Mouse (Mus musculus) layer of hippocampus, adult 9-11 months (tissue): ENCODE results near the gene Dnajc4.
A peak's percentile ranks its signal among the peaks of the same experiment; 100 is the strongest.

Experiments used
- DNase-seq: peaks from one replicate; pipeline ENCODE4 v3.0.0; 2022

The Dnajc4 gene

GRCm38 (mm10) chr19:6974211-6975205 lies 17.9 kb downstream of the Dnajc4 start, which contains the start of gene Ppp1r14b:
TSS of gene Ppp1r14b (plus strand) at chr19:6974968.
- DNase-seq, result peak; percentile 74

- DNase-seq, result no peak
Observed at GRCm38 (mm10) chr19:6973581-6974190, 18.7 kb downstream of the Dnajc4 start.

- DNase-seq, result no peak
Observed at GRCm38 (mm10) chr19:6972247-6972917, 20.0 kb downstream of the Dnajc4 start.

DNA sequence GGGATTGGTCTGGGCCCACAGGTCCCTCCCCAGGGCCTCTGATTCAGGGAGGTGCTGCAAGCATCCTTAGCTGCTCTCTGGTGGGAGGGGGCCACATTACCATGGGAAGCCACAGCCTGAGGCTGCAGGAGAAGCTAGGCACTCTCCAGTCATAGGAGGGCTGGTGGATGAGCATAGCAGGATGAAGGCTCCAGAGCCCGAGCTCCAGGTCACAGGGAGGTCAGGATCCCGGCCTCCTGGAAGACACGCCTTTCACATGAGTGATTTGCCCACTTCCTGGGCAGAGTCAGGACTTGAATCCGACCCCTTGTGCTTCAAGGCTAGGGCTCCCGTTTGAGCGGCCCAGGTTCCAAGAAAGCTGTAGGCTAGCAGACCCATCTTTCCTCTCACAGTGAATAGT lies 20.7 kb downstream of the Dnajc4 start:
- DNase-seq, result no peak

- DNase-seq, result no peak
Observed at GRCm38 (mm10) chr19:6970460-6971085, 21.8 kb downstream of the Dnajc4 start.

DNA sequence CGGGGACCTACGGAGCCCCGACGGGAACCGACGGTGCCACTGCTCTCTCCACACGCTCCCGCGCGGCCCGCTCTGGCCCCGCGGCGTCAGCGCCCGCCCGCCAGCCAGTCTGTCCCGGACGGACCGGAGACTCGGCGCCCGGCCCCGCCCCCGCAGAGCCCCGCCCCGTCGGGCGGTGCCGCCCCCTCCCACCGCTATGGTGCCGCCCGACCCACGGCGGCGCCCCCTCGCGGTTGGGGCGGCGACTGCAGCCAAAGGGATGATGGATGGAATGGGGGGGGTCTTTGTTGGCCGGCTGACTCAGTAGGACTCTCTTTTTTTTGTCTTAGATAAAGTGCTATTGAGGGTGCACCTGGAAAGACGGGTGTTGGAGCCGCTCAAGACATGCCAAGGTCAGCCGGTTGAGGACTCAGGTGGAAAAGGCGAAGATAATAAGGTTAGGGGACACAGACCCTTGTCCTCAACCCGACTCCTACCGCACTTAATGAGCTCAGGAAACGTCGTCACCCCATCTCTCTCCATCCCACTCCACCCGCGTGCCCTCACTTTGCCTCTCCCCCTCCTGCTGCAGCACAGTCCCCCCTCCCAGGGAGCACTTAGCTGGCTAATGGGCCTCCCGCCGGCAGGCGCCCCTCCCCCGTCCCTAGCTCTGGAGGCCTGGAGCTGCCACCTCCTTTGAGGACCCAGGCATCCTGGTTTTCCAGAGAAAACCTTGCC lies 22.5 kb downstream of the Dnajc4 start:
- no peak for DNase-seq

DNA sequence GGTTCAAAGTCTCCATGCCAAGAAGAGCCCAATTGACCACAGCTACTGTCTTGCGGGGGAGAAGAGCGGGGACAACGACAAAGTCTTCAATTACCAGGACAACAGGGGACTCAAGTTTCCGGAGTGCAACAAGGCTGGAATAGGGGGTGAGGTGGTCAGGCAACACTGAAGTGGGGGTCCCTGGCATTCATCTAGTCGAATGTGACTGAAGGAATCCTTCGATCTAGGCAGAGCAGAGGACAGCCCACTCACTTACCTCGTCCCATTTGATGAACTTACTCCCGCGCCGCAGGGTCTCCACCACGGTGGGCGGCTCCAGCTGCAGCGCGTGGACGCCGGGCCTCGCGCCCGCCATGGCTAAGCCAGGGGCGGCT lies 23.1 kb downstream of the Dnajc4 start:
- no peak for DNase-seq

GRCm38 (mm10) chr19:6968491-6969271 lies 23.7 kb downstream of the Dnajc4 start:
- DNase-seq, result no peak

DNA sequence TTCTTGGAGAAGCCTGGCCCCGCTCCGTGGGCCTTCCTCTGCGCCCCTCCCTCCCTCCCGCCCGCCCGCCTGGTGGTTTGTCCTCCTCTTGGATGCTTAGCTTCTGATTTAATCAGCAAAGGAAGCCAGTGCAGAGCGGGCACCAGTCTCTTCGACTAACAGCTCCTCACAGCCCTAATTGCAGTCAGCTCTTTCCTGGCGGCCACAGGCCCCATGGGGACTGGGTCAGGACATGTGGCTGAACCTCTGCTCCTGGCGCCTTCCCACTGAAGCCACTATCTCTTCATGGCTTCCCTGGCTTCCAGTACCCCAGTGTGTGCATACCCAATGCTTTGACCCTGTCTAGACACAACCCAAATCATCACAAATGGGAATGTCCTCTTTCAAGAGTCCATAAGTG lies 35.9 kb downstream of the Dnajc4 start:
- DNase-seq, result no peak

DNA sequence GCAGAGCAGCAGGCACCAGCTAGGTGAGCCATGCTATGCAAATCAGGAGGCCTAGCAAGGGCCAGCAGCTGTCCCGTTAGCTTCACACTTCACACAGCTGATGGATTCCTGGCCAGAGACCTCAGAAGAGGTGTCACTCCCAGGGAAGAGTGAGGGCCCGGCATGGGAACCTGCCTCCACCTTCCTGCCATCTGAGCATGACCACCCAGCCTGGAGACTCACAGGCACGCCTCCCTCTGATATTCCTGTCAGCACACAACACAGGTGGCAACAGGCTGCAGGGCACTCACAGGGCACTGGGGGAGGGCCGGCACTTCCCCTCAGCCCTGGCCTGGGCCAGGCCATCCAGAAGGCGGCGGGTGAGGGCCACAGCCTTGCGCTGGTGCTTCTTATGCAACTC lies 36.9 kb downstream of the Dnajc4 start:
- no peak for DNase-seq

- DNase-seq, result no peak
Observed at GRCm38 (mm10) chr19:6954046-6954445, 38.3 kb downstream of the Dnajc4 start.

- no peak for DNase-seq
Observed at GRCm38 (mm10) chr19:6952712-6953037, 39.7 kb downstream of the Dnajc4 start.

DNA sequence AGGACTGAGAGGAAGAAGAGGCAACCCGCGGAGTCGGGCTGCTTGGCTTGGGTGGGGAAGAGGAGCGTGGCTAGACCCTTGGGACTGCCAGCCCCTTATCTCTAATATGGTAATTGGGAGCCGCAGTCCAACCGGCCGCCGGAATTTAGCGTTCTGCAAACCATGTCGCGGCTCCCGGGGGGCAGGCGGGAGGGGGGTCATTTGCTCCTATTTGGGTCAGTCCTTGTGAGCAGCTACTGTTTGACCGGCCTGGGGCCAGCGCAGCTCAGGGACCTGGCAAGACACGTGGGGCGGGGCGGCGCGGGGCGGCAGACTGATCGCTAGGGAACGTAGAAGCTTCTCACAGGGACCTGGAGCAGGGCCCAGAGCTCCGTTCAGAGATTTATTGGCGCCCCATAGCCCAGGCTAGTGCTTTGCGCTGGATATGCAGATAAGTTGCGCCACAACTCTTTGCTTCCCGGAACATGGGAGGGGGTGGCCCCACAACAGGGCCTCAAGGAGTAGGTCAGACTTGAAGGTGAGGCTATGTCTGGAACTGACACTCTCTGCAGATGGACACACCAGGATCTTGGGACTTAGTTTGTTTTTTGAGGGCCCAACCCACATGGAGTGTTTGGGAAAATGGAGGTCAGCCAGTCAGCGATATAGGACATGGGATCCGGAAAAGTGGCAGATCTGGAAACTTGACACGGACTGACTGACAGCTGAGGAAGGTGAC lies 40.2 kb downstream of the Dnajc4 start:
- peak; percentile 80 for DNase-seq

GRCm38 (mm10) chr19:6951381-6951968 lies 40.9 kb downstream of the Dnajc4 start:
- DNase-seq, result peak; percentile 96

DNA sequence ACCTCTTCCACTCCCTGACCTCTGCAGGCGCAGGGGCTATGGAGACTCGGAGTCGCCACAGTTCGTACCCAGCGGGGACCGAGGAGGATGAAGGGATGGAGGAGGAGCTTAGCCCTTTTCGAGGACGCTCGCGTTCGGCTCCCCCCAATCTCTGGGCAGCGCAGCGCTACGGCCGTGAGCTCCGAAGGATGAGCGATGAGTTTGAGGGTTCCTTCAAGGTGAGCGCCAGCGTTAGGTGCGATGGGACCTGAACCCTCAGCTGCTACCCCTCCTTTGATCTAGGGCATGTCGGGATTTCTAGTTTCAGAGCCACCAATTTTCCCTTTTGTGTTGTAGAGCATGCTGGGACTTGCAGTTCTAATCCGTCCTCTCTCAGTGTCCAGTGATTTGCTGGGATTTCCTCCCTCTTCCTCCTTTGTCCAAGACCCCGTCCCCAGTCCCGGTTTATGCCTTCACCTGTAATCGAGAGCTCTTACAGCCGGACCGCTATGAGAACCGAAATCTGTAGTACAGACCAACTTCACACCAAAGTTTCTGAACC lies 41.7 kb downstream of the Dnajc4 start:
- DNase-seq, result peak; percentile 66

GRCm38 (mm10) chr19:6949951-6950350 lies 42.4 kb downstream of the Dnajc4 start:
- DNase-seq, result no peak

DNA sequence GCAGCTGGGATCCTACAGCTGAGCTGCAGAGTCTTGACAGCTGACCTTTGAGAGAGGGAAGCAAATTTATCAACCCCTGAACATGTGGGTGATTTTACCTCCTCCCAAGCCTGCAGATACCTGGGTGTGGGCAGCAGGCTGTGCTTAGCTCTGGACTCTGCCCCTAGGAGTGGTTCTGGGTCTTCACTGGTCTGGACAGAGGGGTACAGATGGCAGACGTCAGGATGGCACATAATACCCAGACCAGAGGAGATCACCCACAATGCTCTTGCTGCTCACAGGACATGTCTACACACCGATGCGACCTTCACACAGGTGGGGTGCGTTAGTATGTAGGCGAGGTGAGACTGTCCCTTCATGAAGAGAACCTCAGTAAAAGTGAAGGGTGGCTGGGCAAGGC lies 42.8 kb downstream of the Dnajc4 start:
- no peak for DNase-seq

DNA sequence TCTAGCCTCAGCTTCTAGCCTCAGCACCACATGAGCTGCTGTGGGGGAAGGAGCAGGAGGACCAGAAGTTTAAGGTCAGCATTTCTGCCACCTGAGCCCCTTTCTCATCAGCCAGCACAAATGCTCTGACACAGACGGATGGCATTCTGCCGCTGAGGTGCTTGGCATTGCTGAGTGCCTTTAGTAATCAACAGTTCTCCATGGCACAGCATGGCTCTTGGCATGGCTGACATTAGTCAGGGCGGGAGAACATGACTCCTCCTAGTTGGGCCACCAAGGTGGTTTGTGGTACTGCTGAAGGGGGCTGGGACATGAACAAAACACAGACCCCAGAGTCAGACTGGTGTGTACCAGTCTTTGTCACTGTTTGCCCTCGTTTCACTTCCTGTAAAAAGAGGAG lies 44.2 kb downstream of the Dnajc4 start:
- DNase-seq, result no peak

DNA sequence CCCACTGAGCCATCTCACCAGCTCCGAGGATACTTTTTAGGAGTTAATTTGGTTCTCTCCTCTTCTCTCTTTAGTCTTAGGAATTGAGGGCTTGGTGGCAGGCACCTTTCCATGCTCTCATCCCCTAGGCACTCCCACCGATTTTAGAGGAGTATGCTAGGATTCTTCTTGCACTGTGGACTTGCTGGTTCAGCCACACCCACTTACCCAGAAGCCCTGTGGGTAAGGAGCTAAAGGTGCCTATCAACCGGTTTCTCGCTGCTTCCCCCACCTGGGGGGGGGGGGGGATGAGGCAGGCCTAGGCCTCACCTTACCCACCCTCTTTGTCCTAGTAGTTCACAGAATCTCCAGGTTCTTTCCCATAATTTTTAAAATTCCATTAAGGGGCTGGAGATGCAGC lies 44.6 kb downstream of the Dnajc4 start:
- no peak for DNase-seq

GRCm38 (mm10) chr19:6943709-6944108 lies 48.7 kb downstream of the Dnajc4 start:
- no peak for DNase-seq
